Mouse (Mus musculus) right cerebral cortex, postnatal 10 days (tissue): ENCODE results near the gene Acr.

Experiments used
- DNase-seq, 2 experiments: peaks; one replicate each; pipeline ENCODE4 v3.0.0; 2021; ENCODE audit warnings: low spot score in 2 of 2

The Acr gene

GRCm38 (mm10) chr15:89568114-89568513 lies at the start of gene Acr:
TSS of gene Acr (plus strand) at chr15:89568326.
- no peak for DNase-seq

- no peak for DNase-seq
Measured at GRCm38 (mm10) chr15:89521951-89522350, 46.2 kb upstream of the Acr start.

DNA sequence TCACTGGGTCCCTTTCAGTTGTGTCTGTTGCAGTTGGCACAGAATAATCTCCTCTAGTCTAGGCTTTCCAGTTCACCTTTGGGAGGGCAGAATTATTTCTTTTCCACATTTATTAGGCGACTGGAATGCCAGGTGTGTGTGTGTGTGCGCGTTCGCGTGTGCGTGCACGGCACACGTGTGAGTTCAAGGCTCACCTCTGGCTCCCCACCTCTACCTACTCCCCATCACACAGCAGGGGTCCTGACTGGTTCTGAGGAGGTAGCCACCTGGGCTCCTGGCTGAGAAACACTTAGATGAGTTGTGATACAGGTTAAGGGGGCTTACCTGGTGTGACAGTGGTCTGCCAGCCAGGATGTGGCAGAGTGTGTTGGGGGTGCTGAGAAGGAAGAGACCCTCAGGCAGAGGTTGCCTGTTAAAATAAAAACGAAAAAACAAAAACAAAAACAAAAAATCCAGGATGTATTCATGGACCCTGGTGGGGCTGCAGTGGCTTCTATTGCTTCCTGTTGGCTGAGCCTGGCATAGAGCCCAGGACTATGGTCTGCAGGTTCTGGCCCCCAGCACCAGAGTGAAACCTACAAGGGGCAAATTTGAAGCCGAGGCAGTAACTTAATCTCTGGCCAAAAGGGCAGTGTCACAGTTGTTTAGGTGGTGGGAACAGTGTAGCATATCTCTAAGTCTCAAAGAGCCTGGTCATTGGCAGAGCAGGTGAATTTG lies 45.4 kb upstream of the Acr start:
- DNase-seq = no peak

DNA sequence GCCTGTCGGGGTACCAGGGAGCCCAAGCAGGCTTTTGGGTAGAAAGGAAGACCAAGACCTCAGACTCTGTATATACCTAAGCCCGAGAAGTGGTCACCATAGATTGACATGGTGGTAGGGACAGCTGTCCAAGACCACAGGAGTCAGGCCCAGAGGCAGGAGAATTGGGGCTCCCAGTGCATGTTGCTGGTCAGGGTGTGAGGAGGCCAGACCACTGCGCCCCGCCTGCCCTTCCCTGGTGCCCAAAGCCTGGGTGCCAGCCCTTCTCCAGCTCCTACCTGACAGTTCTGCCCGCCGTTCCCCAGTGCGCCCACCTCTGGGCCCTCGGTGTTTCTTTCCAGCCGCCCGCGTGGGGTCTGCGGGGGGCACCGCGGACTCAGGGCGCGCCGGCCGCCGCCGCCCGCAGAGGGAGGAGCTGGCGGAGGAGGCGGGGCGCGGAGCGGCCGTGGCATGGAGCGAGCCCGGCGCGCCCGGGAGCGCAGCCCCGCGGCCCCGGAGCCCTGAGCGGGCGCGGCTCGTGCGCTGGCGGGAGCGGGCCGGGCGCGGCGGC lies 44.8 kb upstream of the Acr start:
- DNase-seq = no peak

DNA sequence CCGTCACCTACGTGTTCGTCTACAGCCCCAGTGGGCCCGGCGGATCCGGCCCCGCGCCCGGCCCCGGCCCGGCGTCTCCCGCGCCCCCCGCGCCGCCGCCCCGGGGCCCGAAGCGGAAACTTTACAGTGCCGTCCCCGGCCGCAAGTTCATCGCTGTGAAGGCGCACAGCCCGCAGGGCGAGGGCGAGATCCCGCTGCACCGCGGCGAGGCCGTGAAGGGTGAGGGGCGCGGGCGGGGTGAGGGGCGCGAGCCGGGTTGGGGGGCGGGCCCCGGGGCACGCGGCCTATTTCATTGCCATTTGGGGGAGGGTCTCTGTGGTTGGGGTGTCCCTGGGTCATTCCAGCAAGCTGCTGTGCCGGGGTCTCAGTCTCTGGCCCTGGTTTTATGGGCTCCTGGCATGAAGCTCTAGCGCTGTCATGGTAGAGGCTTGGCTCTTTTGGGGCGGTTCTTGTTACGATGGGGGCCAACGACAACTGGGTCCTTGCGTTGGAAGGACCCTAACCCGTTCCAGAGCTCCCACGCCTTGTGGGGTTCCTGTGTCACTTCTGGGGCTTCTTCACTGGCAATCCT lies 44.0 kb upstream of the Acr start:
- no peak for DNase-seq

- no peak for DNase-seq
Measured at GRCm38 (mm10) chr15:89524611-89525415, 43.3 kb upstream of the Acr start.

- DNase-seq = no peak
Measured at GRCm38 (mm10) chr15:89525464-89525863, 42.7 kb upstream of the Acr start.

GRCm38 (mm10) chr15:89525896-89526295 lies 42.2 kb upstream of the Acr start:
- DNase-seq = no peak

DNA sequence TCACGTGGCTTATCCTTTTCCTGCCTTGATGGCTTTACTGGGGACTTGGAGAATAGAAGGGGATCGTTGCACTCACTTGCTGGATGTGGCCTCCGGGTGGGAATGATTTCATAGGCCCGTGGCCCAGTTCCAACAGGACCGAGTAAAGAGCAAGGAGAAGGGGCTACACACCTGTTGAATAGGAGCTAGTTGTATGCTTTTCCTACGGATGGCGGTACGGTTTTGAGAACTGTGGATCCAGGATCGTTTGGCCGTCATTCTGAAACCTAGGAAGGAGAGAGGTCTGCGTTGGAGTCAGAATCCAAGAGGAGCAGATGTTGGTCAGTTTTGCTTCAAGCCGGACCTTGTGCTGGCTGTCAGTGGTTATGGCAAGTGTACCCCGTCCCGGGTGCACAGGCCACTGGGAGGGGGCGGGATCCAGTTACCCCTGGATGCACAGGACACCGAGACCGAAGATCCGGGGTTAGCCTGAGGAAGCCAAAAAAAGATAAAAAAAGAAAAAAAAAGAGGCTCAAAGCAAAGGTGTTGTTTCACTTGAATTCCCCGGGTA lies 41.3 kb upstream of the Acr start:
- no peak for DNase-seq

GRCm38 (mm10) chr15:89527466-89527865 lies 40.7 kb upstream of the Acr start:
- DNase-seq = no peak

DNA sequence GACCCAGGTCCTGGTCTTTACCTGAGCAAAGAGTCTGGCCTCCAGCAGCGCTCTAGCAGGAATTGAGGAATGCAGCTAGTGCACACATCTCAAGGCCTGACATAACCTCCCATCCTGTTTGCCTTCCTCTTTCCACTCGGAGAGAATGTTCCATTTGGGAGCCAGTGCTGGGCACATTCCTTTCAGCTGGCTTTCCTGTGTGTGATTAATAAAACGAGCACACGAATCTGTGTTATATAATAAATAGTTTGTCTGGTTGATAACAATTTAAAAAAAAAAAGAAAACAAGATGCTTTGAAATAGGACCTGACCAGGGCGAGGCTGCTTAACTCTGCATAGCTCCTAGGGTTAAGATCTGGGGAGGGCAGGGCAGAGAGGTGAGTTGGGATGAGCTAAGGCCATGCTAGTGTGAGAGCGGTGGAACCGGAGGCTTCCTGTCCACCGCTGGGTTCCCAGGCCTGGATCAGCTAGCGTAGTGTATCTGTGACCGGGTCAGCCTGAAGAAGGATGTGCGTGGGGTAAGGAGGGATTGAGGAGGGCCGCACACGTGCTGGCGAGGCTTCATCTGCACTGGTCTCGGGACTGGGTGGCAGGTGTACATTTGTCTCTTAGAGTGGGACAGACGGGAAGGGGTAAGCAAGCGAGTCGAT lies 39.8 kb upstream of the Acr start:
- no peak for DNase-seq

DNA sequence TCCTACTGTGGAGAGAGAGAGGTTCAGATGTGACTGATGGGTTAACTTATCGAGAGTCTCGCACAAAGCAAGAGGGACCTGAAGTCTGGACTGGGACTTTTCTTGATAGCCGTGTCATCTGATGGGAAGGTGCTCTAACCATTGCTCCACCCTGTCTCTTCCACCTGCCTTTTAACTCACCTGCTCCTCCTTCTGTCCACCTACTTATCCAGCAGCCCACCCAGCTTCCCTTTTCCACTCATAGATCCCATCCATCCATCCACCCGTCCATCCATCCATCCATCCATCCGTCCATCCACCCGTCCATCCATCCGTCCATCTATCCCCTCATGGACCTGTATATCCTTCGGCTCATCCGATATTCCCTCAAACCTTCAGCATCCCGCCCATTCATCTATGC lies 39.2 kb upstream of the Acr start:
- DNase-seq = no peak

GRCm38 (mm10) chr15:89530336-89530735 lies 37.8 kb upstream of the Acr start:
- peak; percentile 73 to 82 for DNase-seq

DNA sequence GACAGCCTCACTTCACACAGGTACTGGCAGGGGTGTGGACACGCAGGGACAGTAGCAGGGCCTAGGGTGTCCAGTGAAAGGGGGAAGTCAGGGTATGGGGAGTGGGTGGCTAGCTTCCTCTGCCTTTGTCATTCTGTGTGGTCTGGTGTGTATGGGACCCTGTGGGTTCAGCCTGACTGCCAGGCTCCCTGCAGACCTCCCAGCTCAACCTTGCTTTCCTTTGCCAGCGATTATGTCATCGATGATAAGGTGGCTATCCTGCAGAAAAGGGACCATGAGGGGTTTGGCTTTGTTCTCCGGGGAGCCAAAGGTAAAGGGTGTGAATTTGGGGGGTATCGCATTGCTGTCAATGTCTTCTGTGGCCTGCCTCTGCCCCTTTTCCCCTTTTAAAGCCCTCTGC lies 36.7 kb upstream of the Acr start:
- no peak for DNase-seq

DNA sequence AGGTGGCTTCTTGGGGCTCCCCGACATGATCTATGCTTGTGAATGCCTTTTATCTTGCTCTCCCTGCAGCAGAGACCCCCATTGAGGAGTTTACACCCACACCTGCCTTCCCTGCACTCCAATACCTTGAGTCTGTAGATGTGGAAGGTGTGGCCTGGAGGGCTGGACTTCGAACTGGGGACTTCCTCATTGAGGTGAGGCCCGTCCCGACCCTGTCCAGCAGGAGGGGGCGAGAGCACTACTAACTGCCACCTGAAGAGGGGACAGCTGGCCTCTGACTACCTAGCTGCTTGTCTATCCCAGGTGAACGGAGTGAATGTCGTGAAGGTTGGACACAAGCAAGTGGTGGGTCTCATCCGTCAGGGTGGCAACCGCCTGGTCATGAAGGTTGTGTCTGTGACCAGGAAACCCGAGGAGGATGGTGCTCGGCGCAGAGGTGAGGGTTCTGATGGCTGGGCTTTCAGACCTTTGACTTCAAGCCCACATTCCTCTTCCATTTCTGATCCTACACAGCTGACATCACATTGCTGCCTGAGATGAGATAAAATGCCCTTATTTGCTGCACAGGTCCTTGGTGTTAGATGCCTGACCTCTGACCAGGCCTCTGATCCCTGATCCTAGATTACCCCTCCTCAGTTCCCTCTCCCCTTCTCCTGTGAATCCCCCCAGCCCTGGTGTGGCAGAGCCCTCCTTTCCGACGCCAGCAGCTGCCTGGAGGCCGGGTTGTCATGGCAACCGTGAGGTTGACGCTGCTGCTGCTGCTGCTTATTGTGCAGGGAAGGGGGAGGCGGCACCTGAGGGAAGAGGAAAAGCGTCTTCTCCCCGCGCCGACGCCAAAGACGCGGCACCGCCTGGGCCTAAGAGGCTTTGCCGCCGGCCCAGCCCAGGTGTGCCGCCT lies 35.9 kb upstream of the Acr start:
- peak; percentile 94 to 95 for DNase-seq

DNA sequence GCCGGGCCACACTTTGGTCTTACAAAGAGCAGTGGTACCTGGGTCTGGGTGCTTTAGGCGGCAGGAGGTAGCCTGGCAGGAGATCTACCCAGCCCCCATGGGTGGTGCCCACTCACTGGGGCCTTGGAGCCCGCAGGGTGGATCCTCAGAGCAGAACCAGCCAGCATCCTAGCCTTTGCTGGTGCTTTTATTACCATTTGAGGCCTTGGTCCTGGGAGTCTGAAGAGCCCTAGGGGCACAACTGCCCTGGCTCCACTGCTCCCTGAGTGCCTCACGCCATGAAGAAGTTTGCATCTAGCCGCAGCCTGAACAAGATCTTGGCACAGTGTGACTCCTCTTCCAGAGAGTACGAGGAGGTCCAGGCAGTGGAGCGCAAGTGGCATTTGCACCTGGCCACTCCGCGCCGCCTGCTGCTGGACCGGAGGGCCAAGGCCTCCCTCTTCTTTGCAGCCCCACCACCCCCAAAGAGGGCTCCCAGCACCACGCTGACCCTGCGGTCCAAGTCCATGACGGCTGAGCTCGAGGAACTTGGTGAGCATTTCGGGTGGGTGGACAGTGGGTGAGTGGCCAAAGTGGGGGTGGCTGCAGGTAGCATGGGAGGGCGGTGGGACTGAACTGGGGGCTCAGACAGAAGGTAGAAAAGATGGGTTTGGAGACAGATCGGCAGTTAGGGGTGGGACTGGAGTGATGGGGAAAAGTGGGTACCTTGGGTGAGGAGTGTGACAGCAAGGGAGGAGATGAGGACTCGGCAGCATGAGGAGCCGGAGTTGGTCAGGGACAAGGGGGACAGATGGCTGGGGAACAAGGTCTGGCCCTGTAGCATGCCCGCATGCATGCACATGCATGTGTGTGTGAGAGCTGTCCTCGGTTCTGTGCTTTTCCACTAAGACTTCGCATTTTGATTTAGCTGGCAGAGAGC lies 34.9 kb upstream of the Acr start:
- DNase-seq = no peak

- DNase-seq = no peak
Measured at GRCm38 (mm10) chr15:89533843-89534207, 34.3 kb upstream of the Acr start.

DNA sequence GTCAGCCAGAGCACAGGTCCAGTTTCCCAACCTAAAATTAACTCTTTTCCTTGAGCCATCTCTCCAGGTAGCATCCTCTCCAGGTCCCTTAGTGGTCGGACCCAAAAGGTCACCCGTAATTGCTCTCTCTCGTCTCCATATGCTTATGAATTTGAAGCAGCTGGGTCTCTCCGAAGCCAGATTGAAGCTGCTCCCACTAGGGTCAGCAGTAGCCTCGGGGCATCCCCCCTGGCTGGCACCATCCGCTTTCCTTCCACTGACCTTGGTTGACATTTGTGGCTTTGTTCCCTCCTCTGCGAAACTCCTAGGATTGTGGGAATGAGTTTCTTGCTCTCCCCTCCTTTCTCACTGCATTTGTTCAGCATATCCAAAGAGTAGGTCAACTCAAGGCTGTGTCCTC lies 24.0 kb upstream of the Acr start:
- DNase-seq = no peak

DNA sequence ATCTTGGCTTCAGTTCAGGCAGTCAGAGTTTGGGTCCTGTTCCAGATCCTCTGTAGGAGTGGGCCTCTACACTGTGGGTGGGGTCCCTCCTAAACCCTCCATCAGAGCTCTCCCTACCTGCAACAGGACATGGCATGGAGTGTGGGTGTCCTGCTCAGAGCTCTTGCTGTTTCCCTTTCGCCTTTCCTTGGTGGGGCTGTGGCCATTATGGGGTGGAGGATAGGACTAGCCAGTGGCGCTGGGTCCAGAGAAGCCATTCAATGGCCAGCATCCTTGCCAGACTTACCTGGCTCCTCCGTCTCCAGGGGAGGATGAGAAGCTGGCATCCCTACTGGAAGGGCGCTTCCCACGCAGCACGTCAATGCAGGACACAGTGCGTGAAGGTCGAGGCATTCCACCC lies 20.8 kb upstream of the Acr start:
- no peak for DNase-seq
